Mouse (Mus musculus) liver, embryonic 14.5 days (tissue): ENCODE measurements around the gene Tmem169.
A peak's percentile ranks its signal among the peaks of the same experiment; 100 is the strongest.

ENCODE experiments used
- CTCF ChIP-seq: IDR thresholded peaks from 2 replicates; pipeline ENCODE4 v1.5.1; 2016; ENCODE audit warnings: antibody characterized with exemption, low read depth, control low read depth
- EP300 ChIP-seq: IDR thresholded peaks from 2 replicates; pipeline ENCODE4 v1.6.1; 2016; ENCODE audit warnings: antibody characterized with exemption, low read depth

DNA sequence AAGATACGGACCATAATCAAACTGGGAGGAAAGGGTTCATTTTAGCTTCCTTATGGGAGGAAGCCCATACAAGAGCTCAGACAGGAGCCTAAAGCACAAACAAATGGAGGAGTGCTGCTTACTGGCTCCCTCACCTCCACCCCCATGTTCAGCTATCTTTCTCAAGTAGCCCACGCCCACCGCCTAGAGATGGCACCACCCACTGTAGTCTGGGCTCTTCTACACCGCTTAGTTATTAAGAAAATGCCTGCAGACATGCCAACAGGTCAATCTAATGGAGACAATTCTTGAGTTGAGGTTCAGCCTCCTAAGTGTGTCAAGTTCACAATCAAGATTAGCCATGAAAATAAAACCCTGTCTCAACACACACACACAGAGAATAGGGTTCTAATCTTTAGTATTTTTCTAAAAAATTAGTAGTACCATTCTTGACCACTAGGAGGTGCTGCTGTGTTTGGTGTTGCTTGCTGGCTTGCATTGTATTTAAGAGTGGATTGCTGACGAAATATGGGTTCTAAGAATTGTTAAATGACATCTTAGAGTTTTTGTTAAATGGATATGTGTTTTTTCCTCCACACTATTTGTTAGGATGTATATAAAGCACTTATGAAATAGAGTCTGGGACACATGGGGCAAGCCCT lies 29.4 kb downstream of the Tmem169 start:
- peak; percentile 72 for TF ChIP-seq CTCF
- TF ChIP-seq EP300: no peak
